Mouse (Mus musculus): ENCODE data around the gene Nfkbid. TPM values are rescaled to one million over a fixed set of nuclear protein-coding genes. Genes with fewer than 3 reads are reported as not detected.

Gene Nfkbid
- 25.9 to 48.3 TPM (median 34.1 TPM) in 3 replicates for total RNA-seq (2017)

DNA sequence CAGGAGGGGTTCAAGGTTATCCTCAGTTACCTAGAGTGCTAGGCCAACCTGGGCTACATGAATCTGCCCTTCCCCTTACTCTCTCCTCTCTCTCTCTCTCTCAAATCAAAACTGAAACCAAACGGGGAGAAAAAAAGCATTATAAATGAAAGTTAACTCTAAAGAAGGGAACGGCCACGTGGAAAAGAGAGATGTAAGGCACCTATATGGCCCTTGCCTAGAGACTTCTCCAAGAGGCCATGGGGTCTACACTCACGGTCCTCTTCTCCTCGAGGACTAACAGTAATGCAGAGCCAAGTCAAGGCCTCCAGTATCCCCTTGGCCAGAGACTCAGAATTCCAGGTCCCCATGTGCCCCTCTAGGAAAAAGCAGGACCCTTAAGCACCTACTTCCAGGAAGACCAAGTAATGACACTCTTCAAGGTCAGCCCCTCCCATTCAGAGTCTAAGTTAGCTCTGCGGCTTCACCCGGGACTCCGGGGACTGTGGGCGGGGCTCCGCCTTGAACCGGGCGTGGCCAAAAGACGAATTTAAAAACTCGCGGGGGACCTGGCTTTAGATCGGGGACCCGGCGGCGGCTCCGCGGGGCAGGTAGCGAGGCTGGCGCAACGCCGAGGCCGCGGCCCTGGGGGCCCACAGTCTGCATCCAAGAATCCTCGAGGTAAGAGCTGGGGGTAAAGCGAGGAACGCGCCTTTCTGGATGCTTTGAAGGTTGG is at the start of gene Nfkbid:
TSS of gene Nfkbid (plus strand) at position 558 of the 715 bp plus-strand sequence.
- ATAC-seq (replicated peaks; ENCODE audit: insufficient number of reproducible peaks, low FRiP score, low TSS enrichment, poor library complexity, severe bottlenecking) = peak; percentile 16; the same call in 1 of the 2 replicates

DNA sequence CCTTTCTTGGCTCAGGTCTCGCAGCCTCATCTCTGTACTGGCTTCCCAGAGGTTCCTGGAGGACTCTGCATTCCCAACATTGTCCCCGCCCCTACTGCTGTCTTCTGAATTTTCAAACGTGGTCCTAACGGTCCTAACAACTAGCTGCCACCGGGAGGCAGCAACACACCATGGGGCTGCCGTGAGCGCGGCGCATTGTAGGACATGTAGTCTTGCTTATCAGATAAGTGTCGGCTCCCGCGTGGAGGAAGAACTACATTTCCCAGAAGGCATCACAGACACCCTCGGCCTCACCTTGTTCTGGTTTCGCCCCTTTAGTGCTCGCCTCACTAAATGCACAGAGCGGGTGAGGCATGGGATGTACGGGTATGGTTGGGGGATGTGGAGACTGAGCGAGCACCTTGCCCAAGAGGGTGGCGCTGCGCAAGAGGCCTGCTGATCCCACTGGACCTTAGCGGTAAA is 48.0 kb upstream of the Nfkbid start:
- peak; percentile 100 for ATAC-seq (replicated peaks; ENCODE audit: insufficient number of reproducible peaks, low FRiP score, low TSS enrichment, poor library complexity, severe bottlenecking)

DNA sequence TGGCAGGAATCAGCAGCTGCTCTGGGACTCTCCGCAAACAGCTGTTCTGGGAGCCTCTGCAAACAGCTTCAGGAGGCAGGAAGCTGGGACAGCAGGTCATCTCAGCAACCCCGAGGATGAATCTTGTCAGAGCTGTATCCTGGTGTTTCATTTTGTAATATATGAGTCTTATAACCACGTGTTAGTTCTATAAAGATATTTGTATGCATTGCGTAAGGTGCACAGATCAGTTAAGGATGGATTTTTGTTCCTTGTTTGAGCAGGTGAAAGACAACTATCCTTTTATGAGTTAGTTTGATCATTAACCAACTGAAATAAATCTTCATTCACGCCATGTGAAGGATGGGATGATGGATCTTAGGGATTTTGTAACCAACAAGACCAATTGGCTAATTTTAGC is 41.5 kb upstream of the Nfkbid start:
- ATAC-seq (replicated peaks; ENCODE audit: insufficient number of reproducible peaks, low FRiP score, low TSS enrichment, poor library complexity, severe bottlenecking) = no peak

DNA sequence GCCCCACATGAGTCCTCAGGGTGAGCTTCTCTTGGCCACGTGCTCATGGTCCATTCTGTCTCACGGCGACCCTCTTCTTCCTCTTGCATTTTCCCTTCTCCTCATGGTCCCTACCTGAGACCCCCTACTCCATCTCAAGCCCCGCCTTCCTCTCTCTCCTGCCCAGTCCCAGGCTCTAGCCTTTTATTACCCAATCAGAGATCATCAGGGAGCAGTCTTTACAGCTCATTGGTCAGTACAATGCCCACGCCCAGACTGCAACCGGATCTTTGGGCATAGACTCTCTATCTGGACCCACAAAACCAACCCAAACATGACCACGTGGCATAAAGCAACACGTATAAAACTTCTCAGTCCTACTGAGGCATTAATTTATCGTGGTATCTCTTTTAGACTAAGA is 37.4 kb upstream of the Nfkbid start:
- ATAC-seq (replicated peaks; ENCODE audit: insufficient number of reproducible peaks, low FRiP score, low TSS enrichment, poor library complexity, severe bottlenecking) = no peak

DNA sequence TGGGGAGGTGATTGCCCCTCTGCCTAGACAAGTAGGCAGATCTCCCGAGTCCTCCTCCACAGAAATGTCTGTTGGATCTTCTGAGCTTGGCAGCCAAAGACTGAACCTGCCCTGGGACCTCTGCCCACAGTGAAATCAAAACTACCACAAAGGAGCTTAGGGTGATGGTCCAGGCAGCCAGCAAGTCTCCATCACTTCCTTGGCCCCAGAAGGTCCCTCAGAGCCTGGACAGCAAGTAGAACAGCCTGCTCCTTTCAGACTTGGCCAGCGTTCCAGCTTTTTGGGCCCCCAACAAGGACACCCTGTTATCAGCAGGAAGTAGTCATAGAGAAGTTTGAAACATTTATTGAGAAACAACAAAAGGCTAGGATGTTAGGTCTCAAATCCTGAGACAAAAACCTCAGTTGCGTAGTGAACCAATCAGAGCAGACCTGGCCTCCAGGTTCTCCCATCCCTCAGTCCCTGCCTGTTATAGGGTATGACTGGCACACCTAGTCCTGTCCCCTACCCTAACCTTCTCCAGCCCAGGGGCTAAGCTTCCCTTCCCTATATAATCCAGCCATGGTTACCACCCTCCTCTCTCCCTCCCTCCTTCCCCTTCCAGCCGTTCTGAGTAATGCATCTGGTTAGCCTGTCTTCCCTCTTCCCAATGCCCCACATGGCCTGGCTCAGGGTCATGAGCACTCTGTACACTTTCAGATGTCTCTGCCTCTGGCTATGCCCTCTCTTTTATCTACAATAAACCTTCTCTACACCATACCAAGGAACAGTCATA is 28.6 kb upstream of the Nfkbid start:
- ATAC-seq (replicated peaks; ENCODE audit: insufficient number of reproducible peaks, low FRiP score, low TSS enrichment, poor library complexity, severe bottlenecking) = peak; percentile 52

DNA sequence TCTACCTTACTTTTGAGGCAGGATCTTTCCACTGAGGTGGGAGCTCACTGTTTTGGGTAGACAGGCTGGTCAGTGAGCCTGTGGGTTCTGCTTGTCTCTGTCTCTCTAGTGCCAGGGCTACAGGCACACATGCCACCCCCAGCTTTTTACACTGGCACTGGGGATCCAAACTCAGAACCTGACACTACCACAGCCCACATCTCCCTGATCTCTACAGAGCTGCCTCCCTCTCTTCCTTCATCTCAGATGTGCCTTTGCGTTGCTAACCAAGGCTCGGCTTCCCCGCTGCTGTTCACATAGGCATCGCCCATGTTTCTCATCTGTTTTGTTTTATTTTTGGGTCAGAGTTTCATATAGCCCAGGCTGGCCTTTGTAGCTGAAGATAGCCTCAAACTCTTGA is 27.9 kb upstream of the Nfkbid start:
- 0 out of 2 replicates have a peak, but pooled peaks have one; percentile 4 for ATAC-seq (replicated peaks; ENCODE audit: insufficient number of reproducible peaks, low FRiP score, low TSS enrichment, poor library complexity, severe bottlenecking)

DNA sequence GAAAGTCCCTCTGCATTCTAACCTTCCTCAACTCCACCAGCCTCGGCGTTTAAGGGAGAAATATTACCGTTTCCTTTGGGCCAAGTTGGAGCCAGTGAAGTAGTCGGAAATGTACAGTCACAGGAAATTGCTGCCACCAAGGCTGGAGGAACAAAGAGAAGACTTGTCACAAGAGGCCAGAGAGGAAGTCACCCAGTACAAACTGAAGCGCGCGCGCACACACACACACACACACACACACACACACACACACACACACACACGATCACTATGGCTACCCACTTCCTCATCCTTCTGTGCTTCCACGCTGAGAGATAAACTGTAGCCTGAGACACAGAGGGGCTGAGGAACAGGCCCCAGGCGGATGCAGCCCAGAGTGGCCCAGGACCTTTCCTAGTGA is 27.2 kb upstream of the Nfkbid start:
- ATAC-seq (replicated peaks; ENCODE audit: insufficient number of reproducible peaks, low FRiP score, low TSS enrichment, poor library complexity, severe bottlenecking) = peak; percentile 91

DNA sequence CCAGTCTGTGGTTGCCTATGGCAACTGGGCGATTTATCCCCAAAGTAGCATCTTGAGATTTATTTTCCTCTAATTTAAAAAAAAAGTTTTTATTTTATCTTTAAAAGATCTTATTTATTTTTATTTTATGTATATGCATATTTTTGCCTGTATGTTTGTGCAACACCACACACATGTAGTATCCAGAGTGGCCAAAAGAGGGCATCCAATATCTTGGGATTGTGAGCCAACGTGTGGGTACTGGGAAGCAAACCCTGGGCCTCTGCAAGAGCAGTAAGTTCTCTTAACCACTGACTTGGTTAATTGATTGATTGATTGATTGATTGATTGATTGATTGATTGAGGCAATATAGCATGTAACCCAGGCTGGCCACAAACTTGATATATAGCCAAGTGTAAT is 26.7 kb upstream of the Nfkbid start:
- ATAC-seq (replicated peaks; ENCODE audit: insufficient number of reproducible peaks, low FRiP score, low TSS enrichment, poor library complexity, severe bottlenecking) = peak; percentile 57; the same call in 1 of the 2 replicates

DNA sequence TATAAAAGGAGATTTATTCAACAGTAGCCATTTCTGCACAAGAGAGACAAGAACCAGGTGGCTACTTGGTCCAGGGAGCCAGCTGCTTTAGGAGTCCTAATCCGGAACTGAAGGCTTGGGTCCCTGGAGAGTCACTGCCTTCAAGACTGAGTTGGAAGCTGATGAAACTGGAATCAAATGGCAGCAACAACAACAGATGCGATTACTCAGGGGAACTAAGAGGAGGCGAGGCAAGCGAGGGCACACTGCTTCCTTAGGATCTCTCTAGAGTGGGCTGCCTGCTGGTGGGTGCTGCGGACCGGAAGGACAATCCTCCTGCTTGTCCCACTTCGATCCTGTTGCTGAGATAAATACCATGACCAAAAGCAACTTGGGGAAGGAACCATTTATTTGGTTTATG is 21.9 kb upstream of the Nfkbid start:
- ATAC-seq (replicated peaks; ENCODE audit: insufficient number of reproducible peaks, low FRiP score, low TSS enrichment, poor library complexity, severe bottlenecking) = no peak

DNA sequence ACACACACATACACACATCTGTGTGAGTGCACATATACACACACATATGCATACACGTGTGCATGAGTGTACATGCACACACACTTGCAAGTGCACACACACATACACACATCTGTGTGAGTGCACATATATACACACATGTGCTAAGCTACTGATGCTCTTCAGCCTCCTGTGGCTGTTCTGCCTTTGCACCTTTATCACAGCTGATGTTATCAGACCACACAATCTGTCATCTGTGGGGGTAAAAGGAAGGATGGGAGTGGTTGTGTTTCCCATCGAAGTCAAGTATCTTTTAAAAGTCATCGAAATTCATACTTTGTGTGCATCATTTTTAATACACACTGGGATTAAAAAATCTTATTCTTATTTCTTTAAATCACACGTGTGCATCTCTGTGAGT is 19.2 kb upstream of the Nfkbid start:
- ATAC-seq (replicated peaks; ENCODE audit: insufficient number of reproducible peaks, low FRiP score, low TSS enrichment, poor library complexity, severe bottlenecking) = no peak

DNA sequence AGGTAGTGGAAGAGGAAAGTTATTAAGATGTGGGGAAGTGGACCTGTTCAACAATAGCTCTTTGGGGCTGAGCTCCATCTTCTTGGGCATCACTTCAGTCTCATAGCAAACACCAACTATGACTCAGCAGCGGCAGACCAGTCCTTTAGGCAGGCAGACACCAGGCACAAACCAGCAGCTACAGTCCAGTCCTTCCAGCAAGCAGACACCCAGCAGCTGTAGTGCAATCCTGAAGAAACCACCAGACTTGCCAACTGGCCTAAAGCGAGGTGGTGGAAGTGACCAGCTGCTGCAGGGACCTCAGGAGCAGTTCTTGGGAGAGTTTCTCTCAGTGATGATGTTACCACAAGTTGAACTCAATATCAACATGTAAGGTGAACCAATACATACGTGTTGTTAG is 12.9 kb upstream of the Nfkbid start:
- ATAC-seq (replicated peaks; ENCODE audit: insufficient number of reproducible peaks, low FRiP score, low TSS enrichment, poor library complexity, severe bottlenecking) = no peak

DNA sequence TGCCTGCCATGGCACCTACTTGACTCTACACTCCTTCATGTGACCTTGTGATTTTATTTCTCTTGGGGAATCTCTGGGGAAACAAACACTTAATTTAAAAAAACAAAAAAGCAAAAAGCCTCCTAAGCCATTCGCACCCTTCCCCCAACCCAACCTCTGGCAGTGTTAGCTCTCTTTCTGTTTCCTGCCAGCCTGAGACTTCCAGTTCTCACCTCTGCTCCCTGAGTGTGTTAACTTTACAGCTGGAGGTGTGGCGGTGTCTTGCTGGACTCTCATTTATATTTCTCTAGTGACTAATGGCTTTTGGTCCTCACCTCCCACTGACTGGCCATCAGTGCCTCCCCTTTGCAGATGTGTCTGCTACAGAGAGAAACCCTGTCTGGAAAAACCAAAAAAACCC is 11.7 kb upstream of the Nfkbid start:
- ATAC-seq (replicated peaks; ENCODE audit: insufficient number of reproducible peaks, low FRiP score, low TSS enrichment, poor library complexity, severe bottlenecking) = no peak

DNA sequence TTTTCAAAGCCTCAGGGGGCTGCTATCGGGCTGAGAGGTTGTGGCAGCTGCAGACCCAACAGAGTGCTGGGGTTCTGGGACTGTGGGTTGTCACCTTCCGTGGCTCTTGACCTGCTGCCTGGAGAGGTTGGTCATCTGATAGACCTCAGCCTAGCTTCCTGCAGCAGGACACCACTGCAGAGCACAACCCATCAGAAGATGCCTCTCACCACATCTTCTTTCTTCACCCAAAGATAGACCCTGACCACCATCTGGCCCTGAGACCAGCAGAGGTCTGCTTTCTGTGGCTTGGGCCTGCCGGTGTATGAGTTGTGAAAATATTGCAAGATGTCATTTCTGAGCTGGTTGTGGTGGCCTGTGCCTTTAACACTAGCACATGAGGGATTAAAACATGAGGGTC is 10.5 kb upstream of the Nfkbid start:
- ATAC-seq (replicated peaks; ENCODE audit: insufficient number of reproducible peaks, low FRiP score, low TSS enrichment, poor library complexity, severe bottlenecking) = 0 out of 2 replicates have a peak, but pooled peaks have one; percentile 6

DNA sequence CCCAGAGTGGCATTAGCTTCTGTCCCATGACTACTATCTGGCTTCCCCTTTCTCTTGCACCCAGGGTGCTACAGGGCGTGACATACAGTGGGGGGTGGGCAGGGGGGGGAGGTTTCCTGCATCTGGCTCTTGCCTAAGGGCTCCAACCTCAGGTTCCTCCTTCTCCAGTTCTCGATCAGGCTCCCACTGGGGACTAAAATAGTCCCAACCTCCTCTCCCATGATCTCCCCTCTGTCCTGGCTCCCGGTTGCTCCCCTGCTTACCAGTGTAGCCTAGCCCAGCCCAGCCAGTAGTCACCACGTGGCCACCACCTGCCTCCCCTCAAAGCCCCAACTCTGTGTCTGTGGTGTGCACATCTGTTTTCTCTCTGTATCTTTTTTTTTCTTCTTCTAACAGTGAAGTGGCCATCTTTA is 8.8 kb upstream of the Nfkbid start:
- peak; percentile 54 for ATAC-seq (replicated peaks; ENCODE audit: insufficient number of reproducible peaks, low FRiP score, low TSS enrichment, poor library complexity, severe bottlenecking)

DNA sequence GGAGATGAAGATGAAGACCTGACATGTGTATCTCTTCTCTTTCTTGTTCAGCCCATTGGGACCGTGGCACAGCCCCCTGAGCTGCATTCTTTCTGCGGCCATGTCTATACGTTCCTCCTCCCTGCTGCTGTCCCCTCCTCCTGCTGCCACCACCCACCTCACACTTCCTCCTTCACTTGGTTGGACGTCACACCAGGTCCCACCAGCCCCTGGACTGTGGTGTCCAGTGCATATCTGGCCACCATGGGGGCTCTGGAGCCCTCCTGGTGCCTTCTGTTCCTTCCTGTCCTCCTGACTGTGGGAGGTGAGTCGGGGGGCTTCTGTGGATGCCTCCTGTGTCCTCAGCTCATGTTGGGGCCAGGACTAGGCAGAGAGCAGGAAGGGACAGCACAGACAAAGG is 7.9 kb upstream of the Nfkbid start, which contains the start of gene Tyrobp:
TSS of gene Tyrobp (plus strand) at position 165 of the 400 bp plus-strand sequence.
- ATAC-seq (replicated peaks; ENCODE audit: insufficient number of reproducible peaks, low FRiP score, low TSS enrichment, poor library complexity, severe bottlenecking) = peak; percentile 68

DNA sequence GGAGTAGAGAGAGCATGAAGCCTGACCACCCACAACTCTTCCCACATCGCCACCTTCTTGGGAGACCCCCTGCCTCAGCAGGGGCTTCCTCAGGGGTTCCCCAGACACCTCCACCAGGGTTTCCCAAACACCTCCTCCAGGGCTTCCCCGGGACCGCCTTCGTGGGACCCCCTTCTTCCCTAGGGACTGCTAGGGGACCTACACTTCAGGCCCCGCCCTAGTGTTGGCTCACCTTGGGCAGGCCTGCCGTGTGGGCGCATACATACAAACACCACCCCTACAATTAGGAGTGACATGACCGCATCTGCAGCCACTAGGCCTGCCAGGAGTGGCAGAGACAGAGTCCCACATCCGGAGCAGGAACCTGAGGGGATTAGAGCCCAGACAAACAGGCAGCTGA is 3.7 kb upstream of the Nfkbid start:
- ATAC-seq (replicated peaks; ENCODE audit: insufficient number of reproducible peaks, low FRiP score, low TSS enrichment, poor library complexity, severe bottlenecking) = 0 out of 2 replicates have a peak, but pooled peaks have one; percentile 6

DNA sequence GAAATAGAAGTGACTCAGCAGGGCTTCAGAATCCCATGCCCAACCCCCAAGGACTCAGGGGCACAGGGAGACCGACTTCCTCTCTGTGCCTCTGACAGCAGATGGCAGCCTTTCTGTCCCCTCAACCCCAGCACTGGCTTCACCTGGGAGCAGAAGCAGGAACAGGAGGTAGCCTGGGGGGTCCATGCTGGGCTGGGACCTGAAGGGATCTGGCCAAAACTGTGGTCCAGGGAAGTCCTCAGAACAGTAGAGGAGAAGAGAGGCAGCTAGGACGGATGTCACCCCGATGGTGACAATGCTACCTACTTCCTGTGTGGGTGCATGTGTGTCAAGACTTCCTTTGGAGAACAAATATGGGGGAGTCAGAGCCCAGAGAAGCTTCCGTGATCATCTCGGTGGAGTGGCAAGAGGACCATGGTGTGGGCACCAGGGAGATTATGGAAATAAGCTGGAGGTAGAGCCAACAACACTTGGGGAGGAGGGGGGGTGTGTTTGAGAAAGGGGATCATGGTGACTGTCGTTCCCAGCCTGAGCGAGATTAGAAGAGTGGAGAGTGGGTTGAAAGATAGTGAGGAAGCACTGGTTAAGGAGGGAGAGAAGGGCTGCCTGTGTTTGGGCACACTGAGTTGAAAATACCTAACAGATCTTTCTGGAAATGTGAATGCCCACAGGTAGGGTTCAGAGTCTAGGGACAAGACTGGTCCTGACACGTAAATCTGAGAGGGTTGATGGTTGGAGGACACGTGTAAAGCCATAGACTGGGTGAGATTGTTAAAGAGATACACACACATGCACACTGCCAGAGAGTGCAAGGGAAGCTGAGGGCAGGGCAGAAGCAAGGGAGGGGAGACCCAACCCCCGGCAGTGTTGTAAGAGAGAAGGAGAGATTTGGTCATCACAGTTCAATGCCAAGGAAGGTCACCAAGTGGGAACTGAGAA is 1.7 kb upstream of the Nfkbid start, which contains the start of gene Hcst:
TSS of gene Hcst (minus strand) at position 294 of the 939 bp plus-strand sequence.
- ATAC-seq (replicated peaks; ENCODE audit: insufficient number of reproducible peaks, low FRiP score, low TSS enrichment, poor library complexity, severe bottlenecking) = peak; percentile 53

DNA sequence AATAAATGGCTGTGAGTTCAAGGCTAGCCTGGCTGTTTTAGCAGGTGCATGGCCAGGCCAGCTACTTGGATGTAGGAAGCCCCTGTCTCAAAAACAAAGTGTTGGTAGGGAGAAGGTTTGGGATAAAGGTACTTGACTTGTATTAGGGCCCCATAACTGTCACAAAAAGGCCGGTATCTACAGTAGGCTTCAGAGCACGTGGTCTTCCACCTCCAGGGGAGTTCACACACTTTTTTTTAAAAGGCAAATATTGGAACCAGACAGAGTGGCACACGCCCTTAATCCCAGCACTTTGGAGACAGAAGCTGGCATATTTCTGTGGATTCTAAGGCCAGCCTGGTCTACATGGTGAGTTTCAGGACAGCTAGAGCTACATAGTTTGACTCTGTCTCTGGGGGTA is 859 bp upstream of the Nfkbid start:
- ATAC-seq (replicated peaks; ENCODE audit: insufficient number of reproducible peaks, low FRiP score, low TSS enrichment, poor library complexity, severe bottlenecking) = no peak
